Mouse (Mus musculus): ENCODE measurements around the gene Pptc7.

The Pptc7 gene

DNA sequence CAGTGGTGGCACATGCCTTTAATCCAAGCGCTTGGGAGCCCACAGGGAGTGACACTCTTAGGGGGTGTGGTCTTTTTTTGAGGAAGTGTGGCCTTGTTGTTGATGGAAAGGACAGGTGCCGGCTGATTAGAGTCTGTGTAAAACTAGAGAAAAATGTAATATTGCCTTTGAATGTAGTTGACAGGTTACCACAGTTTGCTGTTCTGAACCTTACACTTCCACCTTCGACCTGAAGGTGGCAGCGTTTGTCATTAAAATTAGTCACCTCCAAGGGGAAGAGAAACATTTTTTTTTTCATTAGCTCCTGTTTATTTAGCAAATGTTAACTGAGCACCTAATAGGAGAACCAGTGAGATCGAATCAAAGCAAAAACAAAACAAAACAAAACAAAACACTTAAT, 16.3 kb upstream of the Pptc7 start:
- peak; percentile 64 for DNase-seq

DNA sequence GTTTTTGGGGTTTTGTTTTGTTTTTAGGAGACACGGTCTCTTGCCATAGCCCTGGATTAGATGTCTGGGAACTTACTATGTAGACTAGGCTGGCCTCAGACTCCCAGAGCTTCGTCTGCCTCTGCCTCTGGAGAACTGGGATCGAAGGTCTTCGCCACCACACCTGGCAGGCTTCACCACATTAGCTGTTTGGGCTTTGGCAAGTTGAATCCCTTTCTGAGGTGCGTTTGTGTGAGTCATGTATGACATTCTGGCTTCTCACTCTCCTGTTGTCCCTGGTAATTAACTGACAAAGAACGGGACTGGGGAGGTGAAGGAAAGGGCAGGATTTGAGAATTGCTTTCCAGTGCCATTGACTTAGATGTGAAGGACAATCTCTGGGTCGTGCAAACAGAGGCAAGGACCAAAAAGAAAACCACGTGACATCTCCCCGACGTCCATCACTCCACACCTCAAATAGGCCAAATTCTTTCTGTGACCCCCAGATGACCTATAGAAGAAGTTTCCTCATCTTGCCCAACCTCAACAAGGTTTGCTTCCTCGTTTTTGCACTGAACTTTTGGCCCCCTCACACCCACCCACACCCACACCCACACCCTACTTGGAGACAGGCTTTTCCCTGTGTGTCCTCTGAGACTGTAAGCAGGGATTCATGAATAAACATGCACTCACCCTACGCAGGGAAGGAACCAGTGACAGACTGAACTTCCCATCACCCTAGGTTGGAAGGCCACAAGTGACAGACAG, 15.1 kb upstream of the Pptc7 start:
- no peak for DNase-seq

DNA sequence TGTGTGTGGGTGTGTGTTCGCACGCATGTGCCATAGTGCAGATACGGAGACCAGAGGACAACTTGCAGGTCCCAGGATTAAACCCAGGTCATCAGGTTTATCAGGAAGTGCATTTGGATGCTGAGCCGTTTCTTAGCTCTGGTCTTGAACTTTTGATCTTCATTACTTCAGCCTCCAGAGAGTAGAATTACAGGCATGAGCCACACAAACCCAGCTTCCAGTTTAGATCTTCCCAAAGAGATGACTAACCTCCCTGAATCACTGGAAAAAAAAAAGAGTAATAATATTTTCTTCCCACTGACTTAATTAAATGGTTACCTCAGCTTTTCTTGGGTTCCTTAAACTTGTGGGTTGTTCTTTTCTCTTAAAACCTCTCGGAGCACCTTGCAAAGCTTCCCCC, 11.3 kb upstream of the Pptc7 start:
- DNase-seq: no peak

DNA sequence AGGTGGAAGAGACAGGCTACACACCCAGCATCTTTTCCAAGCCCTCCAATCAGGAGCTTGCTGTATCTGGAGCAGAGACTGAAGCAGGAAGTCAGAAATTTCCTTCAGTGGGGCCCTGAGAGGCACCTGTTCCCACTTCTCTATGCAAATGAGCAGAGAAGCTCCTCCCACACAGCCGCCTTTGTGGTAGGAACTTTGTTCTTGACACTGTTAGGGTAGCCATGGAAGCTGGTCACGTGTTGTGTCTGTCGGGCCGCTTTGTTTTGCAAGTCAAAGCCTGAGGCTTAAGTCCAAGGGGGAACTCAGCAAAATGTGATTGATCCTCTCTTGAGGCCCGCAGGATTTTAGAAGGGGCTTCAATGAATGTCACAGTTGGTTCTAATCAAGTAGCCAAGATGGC, 9.4 kb upstream of the Pptc7 start:
- no peak for DNase-seq

DNA sequence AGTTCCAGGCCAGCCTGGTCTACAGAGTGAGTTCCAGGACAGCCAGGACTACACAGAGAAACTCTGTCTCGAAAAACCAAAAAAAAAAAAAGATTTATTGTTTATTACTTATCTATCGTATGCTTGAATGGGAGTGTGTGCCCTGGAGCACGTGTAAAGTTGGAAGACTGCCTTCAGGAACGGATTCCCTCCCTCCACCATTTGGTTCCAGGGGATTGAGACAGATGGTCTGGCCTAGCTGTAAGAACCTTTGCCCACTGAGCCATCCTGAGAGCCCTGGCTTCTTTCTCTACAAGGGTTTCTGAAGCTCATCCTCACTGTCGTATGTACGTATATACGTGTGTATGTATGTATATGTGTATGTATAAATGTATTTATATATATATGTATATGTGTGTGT, 5.2 kb upstream of the Pptc7 start:
- DNase-seq: no peak

DNA sequence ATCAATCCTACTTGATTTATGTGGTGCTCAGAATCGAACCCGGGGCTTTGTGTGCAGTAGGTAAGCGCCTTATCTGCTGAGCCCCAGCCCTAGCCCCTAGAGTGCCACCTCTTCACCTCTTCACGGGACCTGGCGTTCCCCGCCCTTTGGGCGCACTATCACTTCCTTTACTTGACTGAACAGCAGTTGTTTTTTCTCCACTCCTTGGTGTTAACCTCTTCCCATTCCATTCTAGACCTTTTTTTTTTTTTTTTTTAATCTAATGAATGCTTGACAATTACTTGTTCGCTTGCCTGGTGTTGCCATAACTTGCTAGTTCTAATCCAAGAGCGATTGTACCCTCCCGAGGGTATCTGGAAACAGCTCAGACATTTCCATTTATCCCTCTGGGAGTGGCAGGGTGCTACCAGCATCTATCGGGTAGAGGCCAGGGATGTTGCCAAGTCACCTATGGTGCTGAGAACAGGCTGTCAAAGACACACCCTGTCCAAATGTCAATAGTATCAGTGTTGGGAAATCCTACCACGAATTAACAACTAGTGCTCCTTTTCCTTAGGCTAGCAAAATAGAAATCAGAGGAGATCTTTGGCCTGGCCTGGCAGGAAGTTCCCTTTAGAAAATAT, 4.3 kb upstream of the Pptc7 start:
- DNase-seq: no peak

DNA sequence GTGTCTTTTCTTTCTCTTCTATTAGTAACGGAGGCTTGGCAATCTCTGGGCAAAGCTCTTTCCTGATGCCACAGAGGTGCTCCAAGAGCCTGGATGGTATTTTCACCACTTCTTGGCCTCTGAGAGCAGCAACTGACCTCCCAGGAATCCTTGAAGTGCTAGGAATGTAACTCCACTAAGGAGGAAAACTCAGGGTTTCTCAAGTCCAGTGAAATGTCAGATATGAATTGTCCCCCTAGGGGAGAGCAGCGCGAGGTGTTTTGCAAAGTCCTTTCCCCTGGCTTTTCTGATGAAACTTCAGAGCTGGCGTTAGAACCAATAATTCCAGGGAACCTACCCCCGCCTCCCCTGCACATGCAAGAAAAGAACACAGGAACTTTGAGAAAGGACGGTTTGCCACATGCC, 3.7 kb upstream of the Pptc7 start:
- no peak for DNase-seq

DNA sequence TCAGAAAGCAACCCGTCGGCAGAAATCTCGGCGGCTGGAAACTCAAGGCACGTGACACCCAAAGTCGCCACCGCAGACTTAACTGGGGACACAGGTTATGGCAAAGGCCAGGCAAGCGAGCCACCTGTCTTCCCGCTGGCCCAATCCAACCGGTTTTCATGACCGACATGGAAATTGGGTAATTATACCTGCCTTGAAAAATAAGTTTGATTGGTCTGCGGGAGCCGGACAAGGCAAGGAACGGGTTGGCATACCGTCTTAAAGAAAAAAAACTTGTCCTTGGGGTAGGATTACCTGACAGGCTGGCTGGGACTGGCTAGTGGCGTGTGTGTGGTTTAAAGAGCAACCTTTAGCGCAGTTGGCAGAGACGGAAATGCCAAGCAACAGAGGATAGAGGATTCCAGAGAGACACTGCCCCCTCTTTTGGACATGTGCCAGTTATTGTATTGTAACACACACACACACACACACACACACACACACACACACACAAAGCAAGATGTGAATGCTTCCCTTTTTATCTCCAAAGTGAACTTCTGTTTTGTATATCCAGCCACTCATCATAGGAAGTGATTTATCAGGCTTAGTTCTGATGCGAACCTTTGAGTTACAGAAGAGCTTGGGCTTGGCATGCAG, 3.2 kb upstream of the Pptc7 start:
- DNase-seq: no peak

DNA sequence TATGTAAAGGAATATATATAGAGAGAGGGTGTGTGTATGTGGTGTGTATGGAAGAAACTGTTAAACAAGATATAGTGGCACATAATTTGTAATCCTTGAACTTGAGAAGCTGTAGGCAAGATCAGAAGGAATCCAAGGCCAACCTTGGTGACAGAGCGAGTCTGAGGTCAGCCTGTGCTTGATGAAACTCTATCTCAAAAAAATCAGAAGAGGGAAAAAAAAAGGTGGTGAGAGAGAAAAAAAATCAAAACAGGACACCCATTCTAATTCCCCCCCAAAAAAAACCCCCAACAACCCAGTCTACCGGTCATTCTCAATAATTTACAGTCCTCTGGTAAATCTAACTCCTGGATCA, 360 bp upstream of the Pptc7 start:
- no peak for DNase-seq

DNA sequence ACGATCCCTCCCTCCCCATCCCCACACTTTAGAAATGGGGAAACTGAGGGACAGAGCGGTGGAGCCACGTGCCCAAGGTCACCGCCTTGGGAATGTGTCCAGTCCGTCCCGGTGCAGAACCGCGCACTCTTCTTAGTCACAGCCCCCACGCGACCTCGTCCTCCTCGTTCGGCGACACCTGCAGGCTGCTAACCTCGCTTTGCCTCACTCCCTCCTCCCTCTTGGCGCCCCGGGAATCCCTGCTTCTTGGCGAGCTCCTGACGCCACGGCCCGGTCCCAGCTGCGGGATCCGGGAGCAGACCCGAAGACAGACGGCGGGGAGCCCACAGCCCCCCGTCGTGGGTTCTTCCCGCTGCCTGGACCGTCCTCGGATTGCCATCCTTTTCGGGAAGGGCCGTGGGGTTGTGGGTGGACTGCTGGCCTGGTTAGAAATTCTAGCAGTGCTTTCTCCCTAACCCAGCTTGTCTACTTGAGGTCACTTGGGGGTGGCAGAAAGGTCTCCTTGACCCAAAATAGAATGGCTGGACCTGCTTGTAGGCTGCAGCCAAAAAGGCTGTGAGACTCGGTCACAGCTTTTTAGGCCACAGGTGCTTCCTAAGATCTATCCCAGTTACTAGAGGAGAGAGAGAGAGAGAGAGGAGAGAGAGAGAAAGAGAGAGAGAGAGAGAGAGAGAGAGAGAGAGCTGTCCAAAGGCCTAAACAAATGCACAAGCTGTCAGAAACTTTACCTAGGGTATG, 1.0 kb downstream of the Pptc7 start:
- DNase-seq: peak; percentile 60

DNA sequence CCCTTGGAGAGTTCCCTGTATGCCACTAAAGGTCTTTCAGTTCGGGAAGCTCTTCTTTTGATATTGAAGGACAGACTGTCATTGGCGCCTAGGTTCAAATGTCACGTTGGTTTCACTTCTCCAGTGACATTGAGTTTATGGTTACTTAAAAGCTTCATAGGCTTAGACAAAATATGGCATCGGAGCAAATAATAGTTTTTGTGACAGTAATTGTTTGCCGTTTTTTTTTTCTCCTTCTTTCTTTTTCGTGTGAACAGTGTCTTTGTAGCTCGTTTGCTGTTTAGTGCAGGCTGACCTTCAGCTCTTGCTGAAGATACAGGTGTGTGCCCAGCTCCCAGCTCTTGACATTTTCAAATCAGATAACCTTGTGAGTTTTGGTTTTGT, 1.6 kb downstream of the Pptc7 start:
- DNase-seq: no peak

DNA sequence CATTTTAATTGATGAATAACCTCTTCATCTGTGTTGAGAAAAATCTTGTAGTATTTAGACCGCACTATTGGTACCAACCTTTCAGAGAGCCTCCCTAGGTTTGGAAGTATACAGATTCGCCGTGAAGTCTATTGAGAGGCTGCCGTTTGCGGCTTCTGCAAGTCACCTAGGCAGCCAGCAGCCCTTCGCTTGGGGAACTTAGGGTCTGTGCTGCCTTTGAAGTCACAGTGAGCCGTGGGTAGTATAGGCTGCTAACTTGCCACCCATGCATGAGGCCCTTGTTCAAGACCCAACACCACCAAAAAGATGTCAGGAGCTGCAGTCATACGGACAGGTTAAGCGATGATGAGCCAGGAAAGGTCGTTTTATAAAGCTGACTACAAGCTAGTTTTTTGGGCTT, 2.0 kb downstream of the Pptc7 start:
- no peak for DNase-seq

DNA sequence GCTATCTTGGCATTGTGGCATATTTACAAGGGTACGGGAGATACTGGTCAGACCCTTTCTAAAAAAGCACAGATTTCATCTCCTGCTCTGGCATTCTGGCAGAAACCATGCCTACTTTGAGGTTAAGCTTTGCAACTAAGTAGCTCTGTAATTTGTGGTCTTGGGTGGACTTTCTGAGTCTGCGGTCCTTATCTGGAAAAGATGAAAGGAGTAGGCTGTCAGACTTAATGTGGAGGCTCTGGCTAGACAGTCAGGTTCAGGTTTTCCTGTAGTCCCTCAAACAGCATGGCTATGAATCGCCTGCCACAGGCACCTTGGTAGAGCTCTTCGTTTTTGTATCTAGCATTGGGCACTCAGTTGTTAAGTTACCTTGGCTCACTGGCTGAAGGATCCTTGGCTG, 2.9 kb downstream of the Pptc7 start:
- no peak for DNase-seq

DNA sequence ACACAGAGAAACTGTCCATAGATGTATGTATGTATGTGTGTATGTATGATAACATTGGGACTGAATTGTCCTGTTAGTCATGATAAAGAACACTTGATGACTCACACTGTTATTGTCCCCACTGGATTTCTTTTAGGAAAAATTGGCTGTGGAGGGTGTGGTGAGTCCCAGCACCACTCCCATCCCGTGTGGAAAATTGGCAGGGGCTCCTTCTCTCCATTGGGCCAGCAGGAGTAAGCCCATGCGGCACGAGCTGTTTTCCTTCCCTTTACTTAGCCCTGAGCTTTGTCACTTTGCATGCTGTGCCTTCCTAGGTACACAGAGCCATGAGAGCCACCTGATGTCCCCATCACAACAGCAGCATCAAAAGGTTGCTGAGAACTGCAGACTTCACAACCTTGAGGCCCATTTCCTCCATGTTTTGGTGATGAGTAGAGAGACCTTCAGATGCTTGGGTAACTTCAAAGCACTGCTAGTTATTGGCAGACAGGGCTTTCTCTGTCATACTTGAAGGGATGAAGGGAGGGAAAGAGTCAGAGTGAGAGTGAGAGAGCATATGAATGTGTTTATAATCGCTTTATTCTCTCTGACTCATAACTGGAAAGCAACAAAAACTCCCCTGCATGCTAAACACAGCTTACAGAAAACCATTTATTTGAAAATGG, 4.1 kb downstream of the Pptc7 start:
- no peak for DNase-seq

DNA sequence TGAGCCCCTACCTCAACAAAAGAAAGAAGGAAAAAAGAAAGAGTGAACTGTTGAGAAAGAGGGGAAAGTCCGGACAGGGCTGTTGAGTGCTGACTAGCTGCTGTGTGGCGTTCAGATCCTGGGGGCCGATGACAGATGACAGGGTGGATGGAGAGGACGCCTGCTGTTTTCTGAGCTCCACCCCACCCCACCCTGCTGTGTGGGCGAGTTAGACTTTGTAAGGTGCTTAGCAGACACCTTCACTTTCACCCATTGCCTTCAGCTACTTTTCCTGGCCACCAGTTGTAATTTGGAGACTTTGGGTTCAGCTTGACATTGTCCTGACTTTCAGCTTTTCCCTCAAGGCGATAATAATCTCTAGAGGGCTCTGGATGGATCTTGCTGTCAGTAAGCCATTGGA, 7.0 kb downstream of the Pptc7 start:
- no peak for DNase-seq

DNA sequence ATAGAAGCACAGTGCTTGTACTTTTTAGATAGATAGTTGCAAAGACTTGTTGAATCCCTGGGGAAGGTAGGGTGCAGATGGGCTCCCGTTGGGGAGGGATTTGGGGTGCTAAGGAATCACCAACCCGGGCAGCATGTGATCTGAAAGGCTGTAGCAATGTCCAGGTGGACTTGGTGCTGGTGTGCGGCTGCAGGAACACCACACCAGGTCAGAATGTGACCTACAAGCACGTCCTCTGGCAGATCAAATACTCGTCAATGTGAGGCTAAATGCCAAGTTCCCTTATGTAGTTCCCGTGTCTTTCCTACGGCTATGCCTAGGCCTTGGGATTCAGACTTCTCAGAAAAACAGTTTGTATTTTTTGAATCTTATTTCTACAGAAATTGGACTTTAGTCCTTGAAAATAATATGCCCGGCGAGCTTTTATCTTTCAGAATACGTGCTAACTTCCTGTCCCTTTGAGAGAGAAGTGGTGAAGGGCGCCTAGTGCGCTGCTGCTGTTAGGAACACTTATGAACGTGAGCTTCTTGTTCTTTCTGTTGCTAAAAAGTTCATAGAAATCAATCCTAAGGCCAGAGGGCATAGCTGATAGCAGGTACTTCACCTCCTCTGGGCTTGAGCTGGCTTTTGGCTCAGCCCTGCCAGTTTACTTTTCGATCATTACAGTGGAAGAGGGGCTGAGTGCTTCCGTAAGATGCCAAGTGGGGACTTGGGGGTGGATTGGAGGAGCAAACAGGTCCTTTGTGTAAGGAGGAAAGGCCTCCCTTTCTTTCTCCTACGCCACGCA, 7.6 kb downstream of the Pptc7 start:
- DNase-seq: no peak

DNA sequence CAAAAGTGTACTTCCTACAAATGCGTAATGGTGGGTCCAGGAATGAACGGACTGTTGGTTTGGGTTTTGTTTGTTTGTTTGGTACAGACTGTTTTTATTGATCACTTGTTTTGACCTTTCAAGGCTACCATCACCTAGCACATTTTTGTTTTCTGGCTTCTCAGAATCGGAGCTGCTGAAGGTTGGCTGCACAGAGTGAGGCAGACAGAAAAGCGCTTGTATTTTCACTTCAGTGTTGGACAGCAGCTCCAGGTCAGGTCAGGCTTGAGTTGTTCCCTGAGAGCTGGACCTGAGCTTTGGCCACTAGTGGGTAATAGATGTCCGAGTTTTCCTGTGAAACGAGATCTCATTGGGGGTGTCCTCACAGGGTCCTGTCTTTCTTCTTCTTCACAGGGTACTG, 9.0 kb downstream of the Pptc7 start:
- DNase-seq: no peak

DNA sequence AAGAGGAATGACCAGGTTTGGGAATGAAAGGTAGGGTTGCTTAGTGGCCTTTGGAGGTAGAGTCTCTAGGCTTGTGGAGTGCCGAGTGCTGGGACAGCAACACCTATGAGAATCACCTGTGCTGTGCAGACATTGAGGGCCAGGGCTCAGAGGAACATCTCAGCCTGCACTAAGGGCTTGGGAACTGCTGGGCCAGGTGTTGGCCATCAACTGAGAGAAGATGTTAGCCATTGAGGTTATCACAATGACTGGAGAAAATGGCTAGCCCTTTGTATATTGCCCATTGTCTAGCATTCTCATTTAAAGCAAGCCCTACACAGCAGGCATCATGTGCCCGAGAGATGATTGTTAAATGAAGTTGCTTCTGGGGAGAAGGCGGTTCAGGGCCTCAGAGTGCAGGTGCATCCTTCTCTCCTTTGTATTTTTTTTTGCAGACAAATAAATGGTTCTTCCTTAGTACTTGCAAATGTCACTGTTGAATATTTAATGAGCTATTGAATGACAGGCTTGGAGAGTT, 10.1 kb downstream of the Pptc7 start:
- no peak for DNase-seq

DNA sequence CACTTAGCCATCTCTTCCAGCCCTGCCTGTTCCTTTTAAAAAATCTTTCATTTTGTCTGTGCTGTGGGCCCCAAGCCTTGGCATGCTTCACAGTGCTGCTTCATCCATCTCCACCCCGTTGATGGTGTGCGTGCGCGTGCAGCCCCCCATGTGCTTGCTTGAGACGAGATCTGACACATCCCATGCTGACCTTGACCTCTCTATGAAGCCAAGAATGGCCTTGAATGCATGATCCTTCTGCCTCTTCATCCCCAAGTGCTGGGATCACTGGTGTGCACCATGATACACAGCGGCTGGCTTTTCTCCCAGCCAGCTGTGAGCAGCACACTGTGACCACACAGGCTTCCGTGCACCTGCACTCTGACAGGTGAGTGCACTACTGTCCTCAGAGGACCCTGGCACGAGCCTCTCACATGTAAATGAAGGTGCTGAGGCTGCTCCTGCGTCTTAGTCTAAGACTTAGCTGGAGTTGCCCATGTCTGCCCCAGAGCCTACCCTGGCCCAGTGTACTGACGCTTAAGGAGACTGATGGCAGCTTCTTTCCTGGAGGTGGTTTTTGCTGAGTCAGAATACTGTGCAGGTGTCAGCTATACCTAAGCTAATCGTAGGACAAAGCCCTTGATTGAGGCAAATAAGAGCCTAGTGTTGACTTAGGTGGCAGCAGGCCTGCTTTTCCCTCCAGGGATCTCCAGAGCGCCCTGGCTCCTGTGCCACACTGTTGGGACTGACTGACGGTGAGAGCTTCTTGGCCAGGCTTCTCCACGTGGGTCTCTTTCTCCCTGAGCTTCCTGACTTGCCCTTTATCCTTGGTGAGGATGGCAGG, 11.2 kb downstream of the Pptc7 start:
- DNase-seq: no peak

DNA sequence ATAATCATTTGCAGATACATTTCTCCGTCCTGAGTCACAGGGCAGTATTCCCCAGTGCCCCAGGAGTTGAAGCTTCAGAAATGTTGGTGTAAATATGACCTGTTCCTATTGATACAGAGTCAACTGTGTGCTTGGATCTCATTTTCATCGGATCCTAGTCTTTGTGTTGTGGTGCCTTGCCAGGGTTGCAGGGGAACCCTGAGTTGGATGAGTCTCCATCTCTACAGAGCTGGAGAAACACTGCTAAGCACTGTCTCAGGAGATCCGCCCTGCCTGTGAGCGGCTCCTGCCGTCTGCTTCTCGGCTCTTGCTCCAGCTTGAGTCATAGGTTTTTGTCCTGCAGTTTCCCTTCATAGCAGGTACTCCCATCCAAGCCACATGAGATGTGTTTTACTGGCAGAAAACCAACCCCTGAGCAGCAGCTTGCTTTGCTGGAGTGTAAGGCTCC, 15.9 kb downstream of the Pptc7 start:
- peak; percentile 53 for DNase-seq

Measured in right cerebral cortex, adult 18-20 months (tissue).